Mouse (Mus musculus): ENCODE data around the gene Capn13.

- TF ChIP-seq CTCF (IDR thresholded peaks at IDR 0.05; ENCODE audit: control insufficient read depth, insufficient read depth, insufficient read length) (no peak), MAX (IDR thresholded peaks at IDR 0.05) (no peak), MYOG (IDR thresholded peaks at IDR 0.05; ENCODE audit: control insufficient read depth, extremely low read depth, insufficient read length) (no peak), CEBPB (IDR thresholded peaks at IDR 0.05; ENCODE audit: low read depth) (no peak), USF1 (IDR thresholded peaks at IDR 0.05; ENCODE audit: low read depth) (no peak)
These were observed 11.3 kb downstream of the Capn13 start for GRCm38 (mm10) chr17:73389336-73389735.
